Mouse (Mus musculus): ENCODE measurements around the gene Gm36028.

Gm36028 gene

GRCm38 (mm10) chr16:37807269-37807668 is 53.7 kb downstream of the Gm36028 start:
- DNase-seq, result no peak

GRCm38 (mm10) chr16:37805746-37806495 is 55.0 kb downstream of the Gm36028 start:
- DNase-seq, result no peak

DNA sequence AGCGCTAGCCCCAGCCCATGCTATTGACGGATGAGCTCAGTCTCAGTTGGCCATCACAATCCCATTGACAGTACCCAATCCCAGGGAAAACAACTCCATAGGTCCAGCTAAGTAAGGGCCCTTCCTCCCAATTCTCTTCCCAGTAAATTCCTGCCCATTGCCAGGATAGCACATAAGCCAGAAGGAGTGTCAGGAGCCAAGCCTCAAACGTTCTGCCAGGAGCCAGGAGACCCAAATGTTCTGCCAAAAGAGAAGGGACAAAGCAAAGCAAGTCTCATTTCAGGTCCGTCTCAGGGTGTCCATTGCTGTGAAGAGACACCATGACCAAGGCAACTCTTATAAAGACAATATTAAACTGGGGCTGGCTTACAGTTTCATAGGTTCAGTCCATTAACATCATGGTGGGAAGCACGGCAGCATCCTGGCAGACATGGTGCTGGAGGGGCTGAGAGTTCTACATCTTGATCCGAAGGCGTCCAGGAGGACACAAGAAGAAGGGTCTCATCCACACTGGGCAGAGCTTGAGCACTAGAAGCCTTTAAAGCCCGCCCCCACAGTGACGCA is 57.5 kb downstream of the Gm36028 start:
- DNase-seq, result no peak

DNA sequence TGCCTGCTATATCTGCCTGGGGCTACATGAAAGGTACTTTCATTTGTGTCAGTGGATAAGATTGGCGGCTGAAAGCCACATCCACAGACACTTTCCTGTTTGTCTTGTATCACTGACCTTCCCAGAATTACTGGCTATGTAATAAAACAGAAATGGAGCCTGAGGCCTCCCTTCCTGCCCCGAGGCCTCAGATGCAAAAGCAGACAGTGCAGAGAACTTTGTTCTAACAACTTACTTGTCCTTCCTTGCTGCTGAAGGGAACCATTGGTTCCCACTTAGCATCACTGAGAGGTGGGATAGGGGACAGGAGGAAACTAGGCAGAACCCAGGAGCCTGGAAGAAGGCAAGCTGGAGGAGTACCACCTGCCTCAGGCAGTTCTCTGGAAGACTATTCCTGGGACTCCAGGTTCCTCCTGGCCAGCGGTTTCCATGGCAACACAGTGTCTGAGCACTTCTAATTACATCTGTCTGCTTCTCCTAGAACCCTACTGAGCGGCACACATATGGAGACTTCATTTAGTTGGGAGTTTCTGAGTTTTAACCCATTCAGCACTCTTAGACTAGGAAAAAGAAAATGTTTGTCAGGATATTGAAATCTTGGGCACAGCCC is 58.2 kb downstream of the Gm36028 start:
- DNase-seq, result no peak

DNA sequence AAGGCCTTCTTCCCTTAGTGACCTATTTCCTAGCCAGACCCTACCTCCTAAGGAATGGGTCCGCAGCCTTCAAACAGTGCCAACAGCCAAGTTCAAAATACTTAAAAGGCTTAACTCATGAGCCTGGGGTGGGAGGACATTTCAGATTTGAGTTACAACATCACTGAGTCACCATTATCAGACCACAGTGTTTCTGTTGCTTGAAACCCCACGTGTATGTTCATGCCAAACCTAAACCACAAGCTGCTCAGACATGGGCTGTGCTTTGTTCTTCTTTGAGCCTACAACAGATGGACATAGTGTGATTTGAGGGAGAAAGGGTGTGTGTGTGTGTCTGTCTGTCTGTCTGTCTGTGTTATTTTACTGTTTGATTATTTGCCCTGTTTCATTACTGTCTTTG is 59.8 kb downstream of the Gm36028 start:
- DNase-seq, result no peak

Measured in right cerebral cortex, postnatal 4 days (tissue).